Mouse (Mus musculus): Measurements from ENCODE around the gene Hipk2.

The Hipk2 gene

DNA sequence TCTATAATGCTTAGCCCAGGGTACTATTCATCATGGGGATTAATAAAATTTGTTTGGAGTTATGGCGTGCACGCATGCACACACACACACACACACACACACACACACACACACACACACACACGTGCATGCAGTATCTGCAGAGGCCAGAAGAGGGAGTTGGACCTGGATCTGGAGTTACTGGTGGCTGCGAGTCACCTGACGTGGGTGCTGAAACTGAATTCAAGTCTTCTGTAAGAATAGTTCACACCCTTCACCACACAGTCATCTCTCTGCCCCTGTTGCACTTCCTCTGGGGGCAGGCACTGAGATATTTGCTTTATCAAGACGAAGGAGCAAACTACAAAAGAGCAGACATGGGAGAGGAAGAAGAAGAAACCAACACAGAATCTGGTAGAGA is 206.4 kb downstream of the Hipk2 start:
- in situ Hi-C loops (cut with MboI; ENCODE audit: low sequenced_read_pairs), result no loop called here

DNA sequence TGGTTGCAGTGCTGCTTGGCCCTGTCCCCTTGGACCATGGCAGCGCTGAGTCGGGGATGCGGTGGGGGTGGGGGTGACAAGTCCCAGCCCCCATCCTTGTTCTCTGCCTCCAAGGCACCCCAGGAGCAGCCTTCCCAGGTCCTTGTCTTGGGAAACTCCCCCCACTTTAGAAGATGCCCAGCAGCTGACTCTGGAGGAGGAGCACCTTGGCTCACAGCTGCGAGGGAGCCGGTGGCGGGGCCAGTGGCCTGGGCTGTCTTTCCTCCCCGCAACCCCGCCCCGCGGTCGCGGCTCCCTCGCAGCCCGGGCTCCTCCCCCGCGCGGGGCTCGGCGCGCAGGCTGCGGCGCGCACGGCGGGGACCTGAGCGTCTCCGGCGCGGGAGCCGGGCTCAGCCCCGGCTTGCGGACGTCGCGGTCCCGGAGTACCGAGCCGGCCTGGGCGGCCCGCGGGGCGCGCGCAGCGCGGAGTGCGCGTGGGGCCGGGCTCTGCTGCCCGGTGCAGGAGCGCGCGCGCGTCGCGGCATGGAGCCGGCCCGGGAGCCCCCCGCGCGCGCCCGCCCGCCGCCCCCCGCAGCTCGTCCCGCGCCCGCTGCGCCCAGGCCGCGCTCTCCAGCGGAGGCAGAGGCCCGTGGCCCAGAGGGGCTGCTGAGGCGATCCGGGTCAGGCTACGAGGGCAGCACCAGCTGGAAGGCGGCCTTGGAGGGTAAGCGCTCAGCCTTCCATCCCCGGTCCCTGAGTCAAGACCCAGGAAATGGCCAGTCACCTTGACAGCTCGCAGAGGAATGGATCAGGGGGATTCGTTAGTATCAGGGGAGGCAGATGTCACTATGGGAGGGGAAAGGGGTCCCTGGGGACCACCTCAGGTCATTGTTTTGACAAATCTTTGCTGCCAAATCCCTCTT is 213.0 kb downstream of the Hipk2 start, which contains the start of gene Clec2l:
Clec2l (plus strand) TSS at position 356 of the 902 bp plus-strand sequence.
- in situ Hi-C loops (cut with MboI; ENCODE audit: low sequenced_read_pairs), result no loop called here

DNA sequence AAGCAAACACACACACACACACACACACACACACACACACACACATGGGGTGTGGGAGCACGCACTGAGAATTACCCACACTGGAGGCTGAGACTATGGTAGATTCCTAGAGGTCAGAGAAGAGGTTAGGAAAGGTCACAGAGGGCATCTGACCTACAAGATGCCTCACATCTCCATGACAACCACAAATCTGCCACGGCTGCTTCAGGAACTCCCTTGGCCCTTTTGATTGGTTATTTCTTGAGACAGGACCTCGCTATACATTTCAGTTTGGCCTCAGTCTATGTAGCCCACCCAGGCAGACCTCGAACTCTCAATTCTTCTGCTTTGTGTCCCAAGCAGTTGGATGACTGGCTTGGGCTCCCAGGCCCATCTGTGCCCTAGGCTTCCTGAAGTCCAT is 214.3 kb downstream of the Hipk2 start:
- in situ Hi-C loops (cut with MboI; ENCODE audit: low sequenced_read_pairs), result no loop called here

DNA sequence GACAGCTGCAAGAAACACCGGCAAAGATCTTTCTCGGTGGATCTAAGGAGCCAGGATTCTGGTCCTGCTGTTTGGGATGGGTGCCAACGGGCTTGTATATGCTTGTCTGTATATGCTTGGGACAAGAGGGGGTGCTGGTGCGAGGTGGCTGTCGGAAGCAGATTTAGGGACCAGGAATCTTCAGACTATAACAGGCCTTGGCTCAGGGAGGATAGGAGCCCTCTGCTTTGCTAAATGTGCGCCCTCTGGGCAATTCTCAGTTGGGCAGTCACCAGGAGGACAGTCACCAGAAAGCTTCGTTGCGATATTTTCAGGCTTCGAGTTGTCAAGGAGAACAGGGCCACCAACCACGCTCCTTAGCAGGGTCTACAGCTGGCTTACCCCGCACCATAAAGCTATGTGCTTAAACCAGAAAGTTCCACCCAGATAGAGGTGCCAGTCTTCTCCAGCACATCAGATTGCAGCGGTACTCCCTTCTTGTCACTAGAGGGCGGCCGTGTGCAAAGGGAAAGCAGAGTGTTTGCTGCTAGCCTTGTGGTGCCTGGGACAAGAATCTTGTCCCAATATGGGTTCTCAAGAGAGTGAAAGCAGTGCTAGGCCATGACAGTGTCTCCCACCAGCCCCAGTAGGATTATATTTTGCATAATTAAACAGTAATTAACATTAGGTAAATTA is 225.6 kb downstream of the Hipk2 start:
- in situ Hi-C loops (cut with MboI; ENCODE audit: low sequenced_read_pairs), result no loop called here

DNA sequence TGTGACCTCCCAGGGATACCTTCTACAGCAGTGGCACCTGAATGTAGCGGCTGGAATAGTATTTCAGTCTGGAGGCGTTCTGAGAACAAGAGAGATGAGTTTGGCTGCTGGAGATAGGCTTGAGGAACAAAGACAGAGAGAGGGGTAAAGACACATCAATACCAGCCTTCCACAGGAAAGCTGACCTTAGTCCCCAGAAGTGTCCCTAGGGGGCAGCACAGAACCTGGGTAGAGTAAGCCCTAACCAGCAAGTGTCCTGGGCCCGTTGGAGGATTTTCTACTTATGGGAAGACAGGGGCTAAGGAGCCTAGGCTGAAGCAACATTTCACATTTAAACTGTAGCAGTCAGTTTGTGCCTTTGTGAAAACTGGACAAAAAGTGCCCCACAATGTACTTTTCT is 226.4 kb downstream of the Hipk2 start:
- in situ Hi-C loops (cut with MboI; ENCODE audit: low sequenced_read_pairs), result no loop called here

Data from CH12F3 (cell line).